Mouse (Mus musculus): ENCODE data around the gene Lrrc28.
"Not testable (repeated sequence)": the region's sequence is repeated elsewhere in the genome, so short reads cannot be mapped to it uniquely, and the experiment has no call there.

Gene Lrrc28

DNA sequence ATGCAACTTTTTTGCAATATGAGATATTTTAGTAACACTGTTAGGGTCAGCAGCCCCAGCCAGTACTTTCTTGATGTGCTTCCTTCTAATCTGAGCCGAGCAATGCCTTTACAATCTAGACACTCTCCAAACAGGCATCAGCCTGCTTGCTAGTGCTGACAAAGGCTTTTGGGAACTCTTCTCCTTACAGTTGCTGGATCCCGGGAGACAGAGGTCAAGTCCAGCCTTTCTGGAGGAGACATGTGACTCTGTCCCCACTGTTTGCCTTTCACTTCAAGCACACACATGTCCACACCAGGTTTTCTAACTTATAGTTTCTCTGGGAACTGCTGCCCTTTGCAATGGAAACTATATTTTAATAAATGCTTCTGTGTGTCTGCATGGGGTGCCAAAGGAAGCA lies 114.1 kb downstream of the Lrrc28 start:
- DNase-seq (ENCODE audit: low read depth, low spot score) = no peak

DNA sequence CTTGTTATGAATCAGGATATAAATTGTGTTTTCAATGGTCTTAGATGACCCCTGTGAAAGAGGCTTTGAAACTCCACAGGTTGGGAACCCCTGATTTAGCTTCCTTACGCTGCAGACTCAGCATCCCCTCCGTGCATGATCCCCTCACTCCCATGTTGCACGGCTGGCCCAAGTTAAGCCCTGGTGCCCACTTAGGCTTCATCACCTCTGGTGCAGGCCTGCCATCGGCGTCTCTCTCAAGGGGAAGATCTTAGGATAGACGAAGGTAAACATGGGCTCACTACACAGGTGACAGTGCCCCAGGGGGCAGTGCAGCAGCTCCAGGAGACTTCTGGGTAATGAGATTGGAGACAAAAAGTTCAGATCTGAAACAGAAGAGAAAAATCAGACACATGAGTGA lies 115.7 kb downstream of the Lrrc28 start:
- no peak for DNase-seq (ENCODE audit: low read depth, low spot score)

DNA sequence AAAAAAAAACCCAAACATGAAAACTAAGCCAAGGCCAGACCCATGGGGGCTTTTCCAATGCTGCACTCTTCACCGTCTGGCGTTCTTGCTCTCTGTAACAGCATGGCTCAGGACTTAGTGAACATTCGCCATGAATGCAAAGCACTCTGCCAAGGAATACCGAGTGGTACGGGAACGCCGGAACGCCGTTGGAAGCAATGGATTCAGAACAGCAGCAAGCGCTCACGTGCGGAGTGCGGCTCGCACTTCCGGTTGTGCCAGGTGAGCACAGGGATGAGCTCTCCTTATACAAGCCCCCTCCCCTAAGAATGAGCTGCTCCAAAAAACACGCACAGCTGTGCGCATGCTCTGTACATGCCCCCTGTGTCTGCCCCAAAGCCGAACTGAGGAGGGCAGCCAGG lies 116.2 kb downstream of the Lrrc28 start:
- DNase-seq (ENCODE audit: low read depth, low spot score) = no peak

DNA sequence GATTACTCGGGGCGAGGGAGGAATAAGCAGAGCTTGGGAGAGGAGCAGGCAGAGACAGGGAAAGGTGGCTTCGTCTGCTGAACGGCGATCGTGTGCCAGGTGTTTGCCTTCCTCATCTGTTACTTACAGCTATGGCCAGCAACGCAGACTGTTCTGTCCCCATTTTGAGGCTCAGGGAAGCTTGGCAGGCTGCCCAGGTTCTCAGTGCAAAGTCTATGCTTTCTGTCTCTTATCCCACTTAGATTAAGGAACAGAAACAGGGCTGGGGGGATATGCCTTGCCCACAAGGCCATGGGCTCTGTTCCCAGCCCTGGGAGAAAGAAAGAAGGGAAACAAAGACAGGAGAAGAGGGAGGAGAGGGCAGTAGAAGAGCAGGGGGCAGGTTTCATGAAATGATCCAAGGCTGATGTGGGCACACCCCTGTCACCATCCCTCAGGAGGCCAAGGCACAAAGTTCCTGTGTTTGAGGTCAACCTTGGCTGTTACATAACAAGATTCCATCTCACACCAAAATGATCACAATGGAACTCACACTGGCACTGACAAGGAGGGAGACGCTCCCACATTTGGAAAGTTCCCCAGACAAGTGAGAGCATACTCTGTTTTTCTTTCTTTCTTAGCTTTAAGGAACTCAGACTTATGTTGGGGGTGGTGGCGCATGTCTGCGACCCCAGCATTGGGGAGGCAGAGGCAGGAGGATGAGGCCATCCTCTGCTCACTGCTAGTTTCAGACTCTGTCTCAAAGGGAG lies 116.8 kb downstream of the Lrrc28 start:
- no peak for DNase-seq (ENCODE audit: low read depth, low spot score)

DNA sequence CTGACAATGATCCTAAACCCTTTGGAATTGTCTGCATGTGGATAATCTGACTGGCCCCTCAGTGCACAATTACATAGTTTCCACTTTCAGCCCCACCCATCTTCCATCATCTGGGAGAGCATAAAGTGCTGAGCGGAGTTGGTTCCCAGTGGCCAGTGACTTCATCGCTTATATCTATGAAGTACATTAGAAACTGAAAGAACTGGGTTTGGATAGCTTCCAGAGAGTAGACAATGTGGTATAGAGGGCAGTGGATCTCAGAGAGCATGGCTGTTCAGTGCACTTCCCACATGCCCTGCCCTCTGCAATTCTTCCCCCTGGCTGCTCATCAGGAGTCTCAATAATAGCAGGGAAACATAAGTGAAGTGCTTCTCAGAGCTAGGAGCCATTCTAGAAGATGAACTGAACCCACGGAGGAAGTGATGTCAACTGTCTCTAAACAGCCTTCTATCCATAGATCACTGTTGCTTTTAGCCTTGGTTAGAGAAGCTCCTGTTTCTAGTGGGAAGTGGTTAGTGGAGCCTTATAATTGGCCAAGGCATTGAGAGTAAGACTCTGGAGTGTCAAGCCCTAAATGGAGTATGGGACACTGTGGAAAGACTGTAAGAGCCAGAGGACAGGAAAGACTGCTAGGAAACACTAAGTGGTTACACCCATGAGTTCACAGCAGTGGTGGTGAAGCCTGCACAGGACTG lies 119.0 kb downstream of the Lrrc28 start:
- DNase-seq (ENCODE audit: low read depth, low spot score) = no peak

DNA sequence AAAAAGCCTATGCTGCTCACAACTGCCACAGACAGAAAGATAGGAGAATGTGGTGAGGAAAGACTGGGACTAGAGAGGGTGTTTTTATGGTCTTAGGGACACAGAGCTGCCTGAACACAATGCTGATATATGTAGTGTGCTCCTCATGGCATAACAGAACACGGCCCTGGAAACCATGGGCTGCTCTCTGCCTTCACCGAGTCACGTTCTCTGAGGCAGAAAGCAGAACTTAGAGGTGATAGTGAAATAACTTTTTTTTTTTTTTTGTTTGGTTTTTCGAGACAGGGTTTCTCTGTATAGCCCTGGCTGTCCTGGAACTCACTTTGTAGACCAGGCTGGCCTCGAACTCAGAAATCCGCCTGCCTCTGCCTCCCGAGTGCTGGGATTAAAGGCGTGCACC lies 121.0 kb downstream of the Lrrc28 start:
- DNase-seq (ENCODE audit: low read depth, low spot score) = not testable (repeated sequence)

DNA sequence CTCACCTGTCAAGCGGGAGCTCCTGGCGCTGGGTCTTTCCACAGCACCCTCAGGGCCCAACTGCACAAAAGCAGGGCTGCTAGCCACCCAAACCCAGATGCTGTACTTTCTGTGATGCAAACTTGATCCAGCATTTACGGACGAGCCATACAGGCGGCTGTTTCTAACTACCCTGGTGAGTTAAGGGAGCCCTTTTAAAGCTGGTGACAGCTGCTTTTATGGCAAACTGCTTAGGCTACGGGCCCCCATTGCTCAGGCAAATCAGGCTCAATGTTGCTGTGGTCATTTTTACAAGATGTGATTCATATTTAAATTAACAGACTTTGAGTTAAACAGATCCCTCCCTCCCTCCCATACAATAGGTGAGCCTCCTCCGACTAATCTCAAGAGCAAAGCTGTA lies 121.7 kb downstream of the Lrrc28 start:
- DNase-seq (ENCODE audit: low read depth, low spot score) = no peak

DNA sequence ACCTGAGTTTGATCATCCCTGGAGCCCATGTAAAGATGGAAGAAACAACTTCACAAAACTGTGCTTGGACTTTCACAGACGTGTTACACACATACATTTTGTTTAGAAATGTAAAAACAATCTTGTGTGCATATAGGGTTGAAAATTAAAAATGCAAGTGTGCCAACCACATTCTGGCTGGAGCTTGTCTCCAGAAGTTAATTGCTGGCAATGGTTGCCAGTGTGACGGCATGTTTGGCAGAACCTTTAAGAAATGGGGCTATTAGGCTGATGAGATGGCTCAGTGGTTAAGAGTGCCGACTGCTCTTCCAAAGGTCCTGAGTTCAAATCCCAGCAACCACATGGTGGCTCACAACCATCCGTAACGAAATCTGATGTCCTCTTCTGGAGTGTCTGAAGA lies 123.3 kb downstream of the Lrrc28 start:
- DNase-seq (ENCODE audit: low read depth, low spot score) = not testable (repeated sequence)

DNA sequence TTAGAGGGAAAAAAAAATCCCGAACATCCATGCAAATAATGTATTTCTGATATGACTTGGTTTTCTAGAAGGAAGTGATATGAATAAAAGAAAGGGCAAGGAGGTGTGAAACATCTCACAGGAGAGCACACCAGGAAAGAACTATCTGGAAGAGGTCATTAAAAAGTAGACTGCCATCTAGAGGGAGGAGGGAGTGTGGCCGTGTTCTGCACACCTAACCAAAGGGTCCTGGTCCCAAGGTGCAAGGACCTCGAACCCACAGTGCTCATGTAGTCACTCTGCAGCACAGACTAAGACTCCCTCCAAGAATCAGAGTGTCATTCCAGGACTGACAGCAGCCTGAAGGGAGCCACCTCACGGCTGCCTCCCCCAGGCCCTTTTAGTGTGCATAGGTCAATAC lies 124.1 kb downstream of the Lrrc28 start:
- DNase-seq (ENCODE audit: low read depth, low spot score) = no peak

DNA sequence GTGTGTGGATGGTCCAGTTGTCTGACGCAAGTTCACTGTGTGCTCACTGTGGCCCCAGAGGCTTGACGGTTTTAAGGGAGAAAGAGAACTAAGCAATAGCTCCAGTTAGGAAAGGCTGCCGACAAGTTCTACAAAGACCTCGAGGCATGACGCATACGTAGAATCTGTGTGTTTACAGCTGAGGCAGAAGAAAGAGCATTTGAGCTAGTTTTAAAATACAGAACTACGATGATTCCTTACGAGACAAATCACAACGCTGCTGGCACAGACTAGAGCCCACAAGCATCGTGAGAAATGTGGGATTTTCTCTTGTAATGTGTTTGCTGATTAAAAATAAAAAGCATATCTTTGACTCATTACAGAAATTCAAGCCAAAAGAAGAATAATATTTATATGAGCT lies 125.1 kb downstream of the Lrrc28 start:
- DNase-seq (ENCODE audit: low read depth, low spot score) = no peak

DNA sequence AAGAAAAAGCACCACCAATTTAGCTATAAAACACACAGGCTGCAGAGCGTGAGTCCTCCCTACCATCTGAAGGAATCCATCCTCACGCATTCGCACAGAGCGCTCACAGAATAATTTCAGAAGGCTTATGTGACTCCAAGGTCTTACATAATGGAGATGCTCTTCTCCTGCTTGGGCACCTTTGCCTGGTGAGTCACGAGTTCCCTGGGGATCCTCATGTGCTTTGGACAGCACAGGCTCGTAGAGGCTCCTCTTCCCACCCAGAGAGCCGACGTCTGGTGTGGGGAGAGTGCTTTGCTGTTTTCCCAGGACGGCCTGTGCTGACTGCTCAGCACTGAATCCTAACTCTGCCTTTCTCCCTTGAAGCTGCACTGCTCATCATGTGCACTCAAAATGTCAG lies 129.4 kb downstream of the Lrrc28 start:
- no peak for DNase-seq (ENCODE audit: low read depth, low spot score)

DNA sequence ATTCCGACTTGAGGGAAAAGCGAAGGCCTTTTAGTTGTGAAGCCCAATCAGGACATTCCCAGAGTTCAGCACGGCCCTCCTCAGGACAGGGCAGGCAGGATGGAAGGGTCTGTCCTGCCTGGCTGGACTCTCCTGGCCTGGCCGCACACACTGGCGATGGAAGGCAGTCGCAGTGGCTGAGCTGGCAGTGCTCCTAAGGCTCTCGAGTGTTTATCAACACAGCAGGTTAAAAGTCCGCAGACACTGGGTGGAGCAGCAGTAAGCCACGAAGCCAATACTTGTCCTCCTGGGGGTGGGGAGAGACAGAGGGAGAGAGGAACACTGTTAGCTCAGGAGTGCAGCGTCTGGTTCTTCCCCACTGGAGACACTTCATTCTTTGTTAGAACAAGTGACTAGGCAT lies 130.2 kb downstream of the Lrrc28 start:
- DNase-seq (ENCODE audit: low read depth, low spot score) = no peak

DNA sequence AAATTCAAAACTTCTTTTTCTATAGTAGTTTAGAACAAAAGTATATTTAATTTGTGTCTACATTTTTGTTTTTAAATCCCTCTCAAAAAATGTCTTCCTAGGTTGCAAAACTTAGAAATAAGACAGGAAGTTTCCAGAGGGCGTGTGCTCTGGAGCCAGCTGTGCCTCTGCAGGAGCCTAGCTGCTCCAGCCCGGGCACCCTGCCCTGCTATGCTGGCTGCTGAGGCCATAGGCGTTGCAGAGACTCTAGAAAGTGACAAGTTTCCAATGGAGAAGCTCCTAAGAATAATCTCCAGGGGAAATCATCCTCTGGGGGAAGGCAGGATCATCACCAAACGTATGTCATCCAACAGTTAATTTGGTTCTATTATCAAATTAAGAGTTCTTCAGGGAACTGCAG lies 130.7 kb downstream of the Lrrc28 start:
- no peak for DNase-seq (ENCODE audit: low read depth, low spot score)

DNA sequence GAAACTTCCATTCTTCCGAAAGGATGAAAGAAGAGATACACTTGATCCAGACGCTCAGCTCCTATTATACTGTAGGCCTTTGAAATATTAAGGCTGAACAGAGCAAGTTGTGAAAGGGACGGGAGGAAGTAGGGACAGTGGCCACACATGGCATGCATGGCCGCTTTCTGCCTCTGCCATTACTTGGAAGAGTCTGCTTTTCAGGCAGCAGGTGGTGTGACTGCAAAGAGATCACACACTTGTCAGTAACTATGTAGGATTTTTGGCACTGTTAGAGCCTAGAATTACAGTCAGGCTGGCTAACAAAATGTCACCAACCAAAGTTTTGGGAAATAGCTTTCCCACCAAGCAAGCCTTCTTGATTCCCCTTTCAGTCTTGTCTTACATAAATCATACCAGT lies 131.4 kb downstream of the Lrrc28 start:
- no peak for DNase-seq (ENCODE audit: low read depth, low spot score)

DNA sequence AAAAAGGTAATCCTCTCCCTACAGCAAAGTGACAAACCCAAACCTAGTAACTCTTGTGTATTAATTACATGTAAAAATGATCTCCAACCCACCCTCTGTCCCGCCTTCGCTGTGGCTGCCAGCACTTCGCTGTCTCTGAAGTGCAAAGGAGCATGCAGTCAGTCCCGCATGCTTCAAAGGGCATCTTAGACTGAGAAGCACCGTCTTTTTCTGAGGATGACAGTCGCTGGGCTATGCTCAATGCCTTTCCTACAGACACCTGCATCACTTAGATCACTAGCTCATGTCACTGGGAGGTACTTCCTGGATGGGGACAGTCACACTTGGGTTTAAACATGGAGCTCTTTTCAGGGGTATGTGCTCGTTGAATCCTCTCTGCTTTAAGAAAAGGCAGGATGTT lies 133.5 kb downstream of the Lrrc28 start:
- no peak for DNase-seq (ENCODE audit: low read depth, low spot score)

DNA sequence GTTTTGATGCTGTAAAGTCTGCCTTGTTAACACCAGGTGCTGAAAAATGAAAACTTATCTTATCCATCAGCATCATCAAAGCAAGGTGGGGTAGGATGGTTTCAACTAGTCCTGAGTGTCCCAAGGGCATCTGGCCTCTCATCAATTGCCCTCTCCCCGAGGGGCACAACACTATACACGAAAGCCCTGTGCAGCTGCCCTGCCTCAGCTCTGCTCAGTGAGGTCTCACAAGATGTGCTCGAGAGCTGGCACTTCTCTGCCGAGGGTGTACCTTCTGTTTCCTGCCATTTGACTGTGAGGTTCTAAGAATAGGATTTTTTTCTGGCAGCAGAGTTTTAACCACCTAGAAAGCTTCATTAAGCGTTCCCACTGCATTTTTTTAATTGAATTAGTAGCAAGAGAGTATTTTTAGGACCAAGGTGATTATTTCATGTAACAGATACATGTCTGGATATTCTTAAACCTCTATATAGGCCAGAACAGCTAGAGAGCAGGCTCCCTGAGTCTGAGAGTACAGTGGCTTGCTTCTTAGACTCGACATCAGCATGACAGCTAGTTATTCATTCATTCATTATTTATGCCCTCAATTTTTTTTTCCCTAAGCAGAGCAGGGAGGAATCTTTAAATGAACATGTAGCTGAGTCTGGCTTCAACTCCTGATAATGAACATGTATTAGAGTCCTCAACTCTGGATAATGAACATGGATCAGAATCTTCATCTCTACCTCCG lies 141.6 kb downstream of the Lrrc28 start:
- DNase-seq (ENCODE audit: low read depth, low spot score) = no peak

DNA sequence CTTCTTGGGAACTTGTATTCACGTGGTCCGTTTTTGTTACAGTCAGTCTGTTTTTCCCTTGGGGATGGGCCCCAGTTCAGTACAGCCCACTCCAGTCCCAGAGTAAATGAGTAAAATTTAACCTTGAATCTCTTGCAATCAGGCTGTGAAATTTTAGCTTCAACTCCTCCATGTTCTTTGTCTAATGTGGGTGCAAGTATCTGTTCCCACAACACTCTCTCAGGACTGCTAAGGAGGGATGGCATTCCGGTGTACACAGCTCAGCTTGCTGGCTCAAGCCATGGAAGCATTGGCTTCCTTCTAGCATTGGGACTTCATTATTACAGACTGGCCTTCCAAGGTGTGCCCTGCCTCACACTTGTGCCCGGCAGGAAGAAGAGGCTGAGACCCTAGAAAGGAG lies 142.4 kb downstream of the Lrrc28 start:
- DNase-seq (ENCODE audit: low read depth, low spot score) = no peak

DNA sequence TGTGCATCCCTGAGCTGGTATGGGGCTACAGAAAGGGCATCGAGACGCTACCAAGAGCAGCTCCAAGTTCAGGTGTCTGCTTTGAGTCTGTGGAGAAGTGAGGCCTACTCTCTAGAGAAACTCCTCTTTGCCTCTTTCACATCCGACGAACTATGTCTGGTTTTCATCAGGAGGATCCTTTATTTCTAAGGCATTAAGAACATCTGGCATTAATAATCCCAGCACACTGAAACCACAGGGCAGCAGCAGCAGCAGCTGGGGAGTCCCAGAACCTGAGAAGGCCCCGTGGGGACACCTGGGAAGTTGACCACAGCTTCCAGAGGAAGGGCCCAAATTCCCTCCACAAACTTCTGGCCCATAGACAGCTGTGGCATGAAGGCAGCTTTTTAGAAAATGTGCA lies 144.2 kb downstream of the Lrrc28 start:
- DNase-seq (ENCODE audit: low read depth, low spot score) = no peak

DNA sequence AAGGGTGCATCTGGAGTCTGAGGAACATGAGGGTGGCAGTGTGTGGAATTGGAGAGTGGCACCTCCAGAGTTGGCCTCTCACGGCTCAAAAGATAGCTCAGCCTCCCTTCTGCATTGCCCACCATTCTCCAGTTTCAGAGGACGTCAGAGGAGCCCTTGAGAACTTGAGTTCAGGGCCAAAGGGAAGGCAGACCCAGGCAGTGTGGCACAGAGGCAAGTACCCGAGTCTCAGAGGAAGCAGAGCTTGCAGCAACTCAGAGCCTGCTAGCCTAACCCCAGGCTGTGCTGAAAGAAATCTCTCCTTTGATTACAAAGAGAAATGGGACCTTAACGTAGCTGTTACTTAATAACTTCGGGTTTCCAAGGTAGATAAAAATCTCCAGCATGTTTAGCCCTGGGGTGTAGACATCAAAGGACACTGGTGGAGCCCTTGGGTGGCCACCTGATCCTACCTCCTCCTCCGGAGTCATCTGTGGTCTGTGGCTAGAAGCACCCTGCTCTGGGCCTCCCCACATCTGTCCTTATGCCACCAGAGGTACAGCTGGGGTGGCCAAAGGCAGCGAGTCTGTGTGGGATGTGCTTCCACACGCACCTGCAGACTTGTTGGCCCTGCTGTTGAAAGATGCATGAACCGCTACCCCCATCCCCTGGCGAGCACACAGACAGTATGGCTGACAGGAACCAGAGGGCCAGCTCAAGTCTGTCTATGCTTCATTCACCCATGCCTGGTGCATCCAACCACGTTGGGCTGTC lies 144.8 kb downstream of the Lrrc28 start:
- no peak for DNase-seq (ENCODE audit: low read depth, low spot score)

DNA sequence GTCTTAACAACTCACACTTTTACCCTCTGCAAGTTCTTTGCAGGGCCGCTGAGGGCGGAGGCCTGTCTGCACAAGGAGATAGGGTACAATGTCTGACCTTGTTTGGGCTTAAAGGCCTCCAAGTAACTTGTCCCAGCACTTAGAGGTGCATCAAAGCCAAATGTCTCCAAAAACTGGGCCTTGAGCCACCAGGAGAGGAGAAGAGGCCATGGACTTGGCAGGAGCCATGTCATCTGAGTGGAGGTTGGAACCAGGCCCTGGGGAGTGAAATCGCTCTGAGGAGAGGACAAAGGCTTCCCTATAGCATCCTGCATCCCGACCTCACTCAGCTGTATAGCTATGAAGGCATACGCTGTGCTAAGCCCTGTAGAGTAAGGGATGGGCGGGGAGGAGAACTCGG lies 145.6 kb downstream of the Lrrc28 start:
- no peak for DNase-seq (ENCODE audit: low read depth, low spot score)

DNA sequence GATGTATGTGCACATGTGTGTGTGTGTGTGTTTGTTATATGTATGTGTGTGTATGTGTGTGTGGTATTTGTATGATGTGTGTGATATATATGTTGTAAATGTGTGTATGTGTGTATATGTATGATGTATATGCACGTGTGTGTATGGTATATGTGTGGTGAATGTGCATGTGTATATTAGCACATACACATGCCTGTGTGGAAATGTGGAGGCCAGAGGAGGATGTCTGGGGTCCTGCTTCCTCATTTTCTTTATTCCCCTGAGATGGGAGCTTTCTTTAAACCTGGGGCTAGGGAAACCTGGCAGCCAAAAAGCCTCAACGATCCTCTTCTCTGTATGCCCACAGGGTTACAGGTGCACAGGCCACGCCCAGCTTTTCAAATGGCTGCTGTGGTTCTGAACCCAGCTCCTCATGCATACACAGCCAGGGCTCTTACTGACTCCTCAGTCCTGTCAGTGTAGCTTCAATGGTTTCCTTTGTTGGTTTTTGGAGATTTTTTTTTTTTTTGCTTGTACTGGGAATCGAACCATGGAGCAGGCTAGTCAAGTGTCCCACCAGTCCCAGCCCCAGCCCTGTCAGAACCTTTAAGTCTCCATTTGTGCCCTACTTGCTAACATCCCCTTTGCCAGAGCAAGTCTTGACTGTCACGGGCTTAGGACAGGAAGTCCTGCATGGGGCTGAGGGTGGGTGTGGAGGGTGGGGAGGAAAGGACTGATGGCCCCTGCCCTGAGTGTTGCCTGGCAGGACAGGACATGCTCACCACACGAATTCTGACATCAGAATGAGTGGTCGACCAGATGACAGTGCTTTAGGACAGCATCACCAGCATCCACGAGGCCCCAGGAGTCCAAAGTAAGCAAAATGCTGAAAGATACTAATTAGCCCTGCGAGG lies 151.0 kb downstream of the Lrrc28 start:
- DNase-seq (ENCODE audit: low read depth, low spot score) = no peak
